Mouse (Mus musculus): ENCODE data around the gene Fnip1. TPM values are rescaled to one million over a fixed set of nuclear protein-coding genes. Genes with fewer than 3 reads are reported as not detected.
A peak's percentile ranks its signal among the peaks of the same experiment; 100 is the strongest.
"Not testable (repeated sequence)": the region's sequence is repeated elsewhere in the genome, so short reads cannot be mapped to it uniquely, and the experiment has no call there.

Fnip1 gene
- polyA plus RNA-seq, 1 experiment: 3.9 TPM

DNA sequence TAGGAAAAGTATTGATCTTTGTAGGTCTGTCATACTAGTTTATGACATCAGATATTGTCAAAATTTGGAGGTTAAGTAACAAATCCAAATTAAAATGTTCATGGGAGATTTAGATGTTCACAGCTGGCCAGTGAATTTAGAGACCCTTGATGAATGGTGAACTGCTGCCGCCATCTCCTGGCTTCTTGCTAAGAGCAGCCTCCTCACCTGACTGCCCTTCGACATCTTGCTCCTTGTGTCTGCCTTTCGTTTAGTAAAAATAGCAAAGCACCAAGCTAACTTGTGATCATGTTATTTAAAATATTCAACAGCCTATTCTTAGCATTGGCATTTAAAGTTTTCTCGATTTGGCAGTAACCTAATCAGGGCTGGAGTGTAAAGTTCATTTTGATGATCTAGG lies 15.0 kb upstream of the Fnip1 start:
- no peaks in the 10 kb centered on the region for H3K4me1 ChIP-seq (ENCODE audit: control insufficient read depth, insufficient read depth, low read length)
- H3K4me3 ChIP-seq (replicated peaks; ENCODE audit: extremely low read depth, low read depth, low read length): no peak overlapping the region
- 71% methylated on average over 4 of the region's 4 CpGs for WGBS
- TF ChIP-seq POLR2A (IDR thresholded peaks at IDR 0.05; ENCODE audit: borderline replicate concordance, extremely low read depth, low read depth, low read length) (no peak), CTCF (IDR thresholded peaks at IDR 0.05; ENCODE audit: insufficient read depth, low read length) (no peak)
- DNase-seq: no peak

DNA sequence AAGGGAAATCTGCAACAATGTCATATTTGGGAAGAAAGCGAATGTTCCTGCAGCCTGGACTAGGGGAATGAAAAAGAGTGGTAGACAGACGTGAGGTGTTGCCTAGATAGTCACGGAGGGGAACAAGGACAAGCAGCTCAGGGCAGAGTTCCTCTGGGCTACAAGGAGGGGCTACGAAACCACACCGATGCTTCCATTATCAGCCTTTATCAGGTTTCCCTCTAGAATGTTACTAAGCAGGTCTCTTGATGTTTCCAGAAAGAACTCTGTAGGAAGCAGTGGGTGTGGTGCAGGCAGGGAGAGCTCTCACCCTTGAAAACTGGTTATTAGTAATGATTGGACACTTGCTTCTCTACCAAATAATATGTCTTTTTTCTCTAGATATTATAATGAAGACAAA lies 11.7 kb upstream of the Fnip1 start:
- WGBS: 71% methylated on average over 5 of the region's 5 CpGs
- DNase-seq: no peak
- no peaks in the 10 kb centered on the region for H3K4me1 ChIP-seq (ENCODE audit: control insufficient read depth, insufficient read depth, low read length)
- no peak overlapping the region for H3K4me3 ChIP-seq (replicated peaks; ENCODE audit: extremely low read depth, low read depth, low read length)
- TF ChIP-seq POLR2A (IDR thresholded peaks at IDR 0.05; ENCODE audit: borderline replicate concordance, extremely low read depth, low read depth, low read length) (no peak), CTCF (IDR thresholded peaks at IDR 0.05; ENCODE audit: insufficient read depth, low read length) (no peak)

DNA sequence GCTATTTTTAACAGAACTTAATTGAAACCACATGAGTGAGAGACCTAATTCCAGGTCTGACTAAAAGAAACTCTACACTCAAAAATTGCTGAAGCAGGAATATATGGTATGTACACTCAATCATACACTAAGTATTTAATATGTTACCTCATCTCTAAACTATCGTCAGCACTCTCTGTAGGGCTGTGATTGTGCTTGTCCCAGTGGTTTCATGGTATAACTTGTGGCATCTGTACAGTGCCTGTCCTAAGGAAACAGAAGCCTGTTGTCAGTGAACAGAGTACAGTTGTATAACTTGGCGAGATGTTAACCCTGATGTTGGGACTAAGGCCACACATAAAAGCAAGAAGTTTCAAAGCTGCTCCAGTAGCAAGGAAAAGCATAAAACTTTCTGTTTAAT lies 10.9 kb upstream of the Fnip1 start:
- H3K4me3 ChIP-seq (replicated peaks; ENCODE audit: extremely low read depth, low read depth, low read length): no peak overlapping the region
- 71% methylated on average over 2 of the region's 2 CpGs for WGBS
- H3K4me1 ChIP-seq (ENCODE audit: control insufficient read depth, insufficient read depth, low read length): no peaks in the 10 kb centered on the region; the same call in 1 of the 2 replicates
- TF ChIP-seq POLR2A (IDR thresholded peaks at IDR 0.05; ENCODE audit: borderline replicate concordance, extremely low read depth, low read depth, low read length) (no peak), CTCF (IDR thresholded peaks at IDR 0.05; ENCODE audit: insufficient read depth, low read length) (no peak)
- no peak for DNase-seq

GRCm38 (mm10) chr11:54427695-54428352 lies 10.2 kb upstream of the Fnip1 start:
- no peak overlapping the region for H3K4me3 ChIP-seq (replicated peaks; ENCODE audit: extremely low read depth, low read depth, low read length)
- H3K4me1 ChIP-seq (ENCODE audit: control insufficient read depth, insufficient read depth, low read length): no peaks in the 10 kb centered on the region; the same call in 1 of the 2 replicates
- 62% methylated on average over 12 of the region's 12 CpGs for WGBS
- TF ChIP-seq CTCF (IDR thresholded peaks at IDR 0.05; ENCODE audit: insufficient read depth, low read length): no peak
- no peak for TF ChIP-seq POLR2A (IDR thresholded peaks at IDR 0.05; ENCODE audit: borderline replicate concordance, extremely low read depth, low read depth, low read length)
- DNase-seq: no peak

- WGBS: 67% methylated on average over 2 of the region's 2 CpGs
- TF ChIP-seq POLR2A (IDR thresholded peaks at IDR 0.05; ENCODE audit: borderline replicate concordance, extremely low read depth, low read depth, low read length): no peak
- no peak for TF ChIP-seq CTCF (IDR thresholded peaks at IDR 0.05; ENCODE audit: insufficient read depth, low read length)
- Histone ChIP-seq H3K4me3 (replicated peaks; ENCODE audit: extremely low read depth, low read depth, low read length) (no peak overlapping the region), H3K4me1 (ENCODE audit: control insufficient read depth, insufficient read depth, low read length) (no peaks in the 10 kb centered on the region; the same call in 1 of the 2 replicates)
- no peak for DNase-seq
Observed at GRCm38 (mm10) chr11:54429224-54429623, 8.8 kb upstream of the Fnip1 start.

DNA sequence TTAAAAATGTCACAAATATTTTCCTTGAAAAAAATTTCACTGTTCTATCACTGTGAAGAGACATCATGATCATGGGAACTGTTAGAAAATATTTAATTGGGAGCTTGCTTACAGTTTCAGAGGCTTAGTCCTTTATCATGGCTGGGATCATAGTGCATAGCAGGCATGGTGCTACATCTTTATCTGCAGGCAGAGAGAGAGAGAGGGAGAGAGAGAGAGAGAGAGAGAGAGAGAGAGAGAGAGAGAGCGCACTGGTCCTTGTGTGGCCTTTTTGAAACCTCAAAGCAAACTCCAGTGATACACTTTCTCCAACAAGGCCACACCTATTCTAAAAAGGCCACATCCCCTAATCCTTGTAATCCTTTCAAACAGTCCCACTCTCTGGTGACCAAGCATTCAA lies 2.2 kb upstream of the Fnip1 start:
- Histone ChIP-seq H3K4me3 (replicated peaks; ENCODE audit: extremely low read depth, low read depth, low read length) (no peak overlapping the region), H3K4me1 (ENCODE audit: control insufficient read depth, insufficient read depth, low read length) (peaks cover 11% of the 10 kb centered on the region)
- TF ChIP-seq POLR2A (IDR thresholded peaks at IDR 0.05; ENCODE audit: borderline replicate concordance, extremely low read depth, low read depth, low read length) (no peak), CTCF (IDR thresholded peaks at IDR 0.05; ENCODE audit: insufficient read depth, low read length) (no peak)
- no peak for DNase-seq
- WGBS: 78% methylated on average over 1 of the region's 1 CpGs

- TF ChIP-seq CTCF (IDR thresholded peaks at IDR 0.05; ENCODE audit: insufficient read depth, low read length) (no peak), POLR2A (IDR thresholded peaks at IDR 0.05; ENCODE audit: borderline replicate concordance, extremely low read depth, low read depth, low read length) (no peak)
- peak overlapping the region; percentile 85 for H3K4me3 ChIP-seq (replicated peaks; ENCODE audit: extremely low read depth, low read depth, low read length)
- peaks cover 11% of the 10 kb centered on the region for H3K4me1 ChIP-seq (ENCODE audit: control insufficient read depth, insufficient read depth, low read length)
- DNase-seq: no peak
- 16% methylated on average over 8 of the region's 8 CpGs for WGBS
Observed at GRCm38 (mm10) chr11:54437310-54437822, 633 bp upstream of the Fnip1 start.

DNA sequence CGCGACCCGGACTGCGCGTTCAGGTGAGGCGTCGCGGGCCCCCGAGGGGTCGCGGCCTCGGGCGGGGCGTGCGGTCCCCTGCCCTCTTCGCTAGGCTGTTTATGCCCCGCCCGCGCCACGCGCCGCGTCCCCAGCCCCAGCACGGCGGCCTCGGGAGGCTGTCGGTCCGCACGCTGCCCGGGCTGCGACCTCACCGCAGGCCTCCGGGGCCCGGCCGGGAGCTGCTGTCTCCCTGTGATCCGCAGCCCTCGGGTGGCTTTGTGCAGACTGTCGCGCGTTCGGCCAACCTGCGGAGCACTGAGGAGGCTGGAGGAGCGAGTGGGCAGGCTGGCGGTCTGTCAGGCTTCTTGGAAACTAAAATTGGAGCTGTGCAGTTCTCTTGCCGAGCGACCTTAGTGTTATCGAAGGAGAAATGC lies 375 bp downstream of the Fnip1 start:
- no peak for TF ChIP-seq CTCF (IDR thresholded peaks at IDR 0.05; ENCODE audit: insufficient read depth, low read length)
- no peak for TF ChIP-seq POLR2A (IDR thresholded peaks at IDR 0.05; ENCODE audit: borderline replicate concordance, extremely low read depth, low read depth, low read length)
- peak; percentile 68 for DNase-seq
- peak overlapping the region; percentile 97 for H3K4me3 ChIP-seq (replicated peaks; ENCODE audit: extremely low read depth, low read depth, low read length)
- peaks cover 11% of the 10 kb centered on the region for H3K4me1 ChIP-seq (ENCODE audit: control insufficient read depth, insufficient read depth, low read length)
- WGBS: 1% methylated on average over 46 of the region's 47 CpGs

DNA sequence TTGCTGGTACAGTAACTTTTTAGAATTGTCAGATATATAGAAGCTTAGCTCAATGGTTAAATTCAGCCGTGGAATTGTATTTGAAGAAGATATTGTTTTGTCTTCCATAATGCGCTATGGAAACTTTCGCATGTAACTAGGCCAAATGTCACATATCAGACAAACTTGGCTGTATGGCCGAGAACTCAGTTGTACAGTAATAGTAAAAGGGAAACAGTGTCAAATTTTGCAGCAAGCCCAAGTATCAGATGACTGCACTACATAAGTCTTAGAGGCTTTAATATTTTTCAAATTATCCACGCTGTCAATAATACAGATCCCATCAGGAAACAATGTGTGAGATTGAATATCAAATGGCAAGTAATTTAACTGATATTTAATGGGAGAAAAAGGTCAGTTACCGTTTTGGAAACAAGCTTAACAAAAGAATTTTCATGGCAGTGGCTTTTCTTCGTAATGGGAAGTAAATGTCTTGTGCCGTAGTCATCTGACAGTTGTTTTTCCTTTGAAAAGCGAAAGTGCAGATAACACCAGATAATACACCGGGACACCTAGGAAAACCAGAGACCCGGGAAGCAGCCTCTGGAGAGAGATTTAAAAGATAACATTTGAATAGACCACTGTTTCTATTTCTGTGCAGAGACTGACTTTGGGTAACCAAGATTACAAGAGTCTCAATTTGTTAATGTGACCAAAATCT lies 1.1 kb downstream of the Fnip1 start:
- H3K4me1 ChIP-seq (ENCODE audit: control insufficient read depth, insufficient read depth, low read length): peaks cover 11% of the 10 kb centered on the region
- TF ChIP-seq POLR2A (IDR thresholded peaks at IDR 0.05; ENCODE audit: borderline replicate concordance, extremely low read depth, low read depth, low read length) (no peak), CTCF (IDR thresholded peaks at IDR 0.05; ENCODE audit: insufficient read depth, low read length) (no peak)
- peak overlapping the region; percentile 97 for H3K4me3 ChIP-seq (replicated peaks; ENCODE audit: extremely low read depth, low read depth, low read length)
- no peak for DNase-seq
- WGBS: 6% methylated on average over 11 of the region's 11 CpGs

GRCm38 (mm10) chr11:54439691-54440029 lies 1.7 kb downstream of the Fnip1 start:
- WGBS: 28% methylated on average over 3 of the region's 3 CpGs

GRCm38 (mm10) chr11:54450757-54451156 lies 12.8 kb downstream of the Fnip1 start:
- DNase-seq; H3K4me3 ChIP-seq (replicated peaks; ENCODE audit: extremely low read depth, low read depth, low read length); H3K4me1 ChIP-seq (ENCODE audit: control insufficient read depth, insufficient read depth, low read length): not testable (repeated sequence)
- WGBS: 84% methylated on average over 3 of the region's 3 CpGs

More at GRCm38 (mm10) chr11:54439691-54440029, 1.7 kb downstream of the Fnip1 start:
- H3K4me3 ChIP-seq (replicated peaks; ENCODE audit: extremely low read depth, low read depth, low read length): peak overlapping the region; percentile 97
- no peak for DNase-seq
- H3K4me1 ChIP-seq (ENCODE audit: control insufficient read depth, insufficient read depth, low read length): peaks cover 11% of the 10 kb centered on the region
- TF ChIP-seq CTCF (IDR thresholded peaks at IDR 0.05; ENCODE audit: insufficient read depth, low read length) (no peak), POLR2A (IDR thresholded peaks at IDR 0.05; ENCODE audit: borderline replicate concordance, extremely low read depth, low read depth, low read length) (no peak)
